Mouse (Mus musculus): Measurements from ENCODE around the gene Krtap19-2.

GRCm38 (mm10) chr16:88826978-88827377 is 47.1 kb downstream of the Krtap19-2 start:
- TF ChIP-seq TAL1 (IDR thresholded peaks at IDR 0.05; ENCODE audit: low read length) (no peak), GATA1 (IDR thresholded peaks at IDR 0.05; ENCODE audit: low read length) (no peak)
